Mouse (Mus musculus) hindbrain, postnatal 0 days (tissue): ENCODE data around the gene Gm20388. TPM values are rescaled to one million over a fixed set of nuclear protein-coding genes. Genes with fewer than 3 reads are reported as not detected.

Experiments
- ATAC-seq: fragments of 200-750 bp; cut with Nextera tagmentation; 2 replicates; pipeline ENCODE4 v1.8.0; 2017; ENCODE audit warnings: mild to moderate bottlenecking, moderate TSS enrichment, moderate library complexity
- DNase-seq: peaks from one replicate; pipeline ENCODE4 v3.0.0-alpha.2; 2015; ENCODE audit warnings: low spot score
- H3K27ac ChIP-seq: fragments of 300-500 bp; sonication (generic); 2 replicates; pipeline ENCODE4 v1.5.1; 2014; ENCODE audit warnings: mild to moderate bottlenecking
- H3K27me3 ChIP-seq: fragments of 300-500 bp; sonication (generic); 2 replicates; pipeline ENCODE4 v1.6.1; 2014; ENCODE audit warnings: low read length, mixed read lengths; ENCODE audit not compliant: insufficient read depth
- H3K36me3 ChIP-seq: fragments of 300-500 bp; sonication (generic); 2 replicates; pipeline ENCODE4 v1.6.1; 2014; ENCODE audit warnings: low read length, mixed read lengths; ENCODE audit not compliant: insufficient read depth
- H3K4me1 ChIP-seq: fragments of 300-500 bp; sonication (generic); 2 replicates; pipeline ENCODE4 v1.6.1; 2014; ENCODE audit warnings: antibody characterized with exemption, low read length, mixed read lengths; ENCODE audit not compliant: insufficient read depth
- H3K4me2 ChIP-seq: fragments of 300-500 bp; sonication (generic); 2 replicates; pipeline ENCODE4 v1.6.1; 2014; ENCODE audit warnings: low read depth, mild to moderate bottlenecking, low read length, moderate library complexity, mixed read lengths
- H3K4me3 ChIP-seq: fragments of 300-500 bp; sonication (generic); 2 replicates; pipeline ENCODE4 v1.5.1; 2014; ENCODE audit warnings: low read length
- H3K9ac ChIP-seq: fragments of 300-500 bp; sonication (generic); replicated peaks from 2 replicates; pipeline ENCODE4 v1.6.1; 2014; ENCODE audit warnings: mild to moderate bottlenecking, low read length, moderate library complexity, mixed read lengths
- H3K9me3 ChIP-seq: fragments of 300-500 bp; sonication (generic); 2 replicates; pipeline ENCODE4 v1.6.1; 2016; ENCODE audit warnings: low read length, mixed read lengths
- CTCF ChIP-seq: IDR thresholded peaks from 2 replicates; pipeline ENCODE4 v1.5.1; 2016; ENCODE audit warnings: antibody characterized with exemption, control low read depth, low read depth
- whole genome bisulfite sequencing: fragments of 180-500 bp; shearing (Covaris S2); extraction: QIAGEN DNeasy Blood & Tissue Kit; methylation state at CpG from one replicate; pipeline ENCODE4 v1.1.7; 2014; 5-methylcytosine and 5-hydroxymethylcytosine counted together
- polyA plus RNA-seq: library from polyadenylated mRNA; unstranded; fragments of >200 nt; fragmentation: Nextera tagmentation; extraction: Ambion mirVana; gene quantifications from 2 replicates; pipeline ENCODE4 v1.2.1, GENCODE M21; 2015
- total RNA-seq: library from RNA; depleted of rRNA; stranded (reverse); fragments of >200 nt; gene quantifications from 2 replicates; pipeline ENCODE4 v1.2.3, GENCODE M21; 2014

The Gm20388 gene
- total and polyA plus RNA-seq, 2 experiments from 2014 or later, result 71.3 TPM; not detected in 1

DNA sequence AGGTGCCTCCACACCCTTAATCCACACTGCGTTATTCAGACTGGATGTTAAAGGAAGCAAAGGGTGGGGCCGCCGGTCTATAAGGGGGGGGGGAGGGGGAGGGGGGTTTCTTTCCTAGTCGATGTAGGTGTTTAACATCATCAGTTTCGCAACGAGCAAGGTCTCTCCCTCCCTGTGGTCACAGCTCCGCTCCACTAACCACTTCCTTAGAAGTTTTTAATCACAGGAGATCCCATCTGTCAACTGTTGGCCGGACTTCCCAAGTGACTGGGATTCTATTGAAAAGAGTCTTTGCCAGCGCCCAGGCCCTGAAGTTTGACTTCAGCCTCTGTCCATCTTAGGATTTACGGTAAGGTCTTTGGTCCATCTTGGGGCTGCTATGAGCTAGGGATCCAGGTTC lies 1303.0 kb downstream of the Gm20388 start:
- DNase-seq (no peak), ATAC-seq (no peak)
- 49% methylated on average over 10 of the region's 10 CpGs for WGBS
- H3K36me3 ChIP-seq, result no peaks in the 10 kb centered on the region
- H3K4me3 ChIP-seq, result no peak overlapping the region
- H3K27ac ChIP-seq, result no peak overlapping the region
- no peak overlapping the region for H3K4me2 ChIP-seq
- no peaks in the 10 kb centered on the region for H3K27me3 ChIP-seq
- TF ChIP-seq CTCF, result no peak
- H3K9ac ChIP-seq, result no peak overlapping the region
- H3K4me1 ChIP-seq, result 0 out of 2 replicates have a peak, but pooled peaks cover 4% of the 10 kb centered on the region
- H3K9me3 ChIP-seq, result no peaks in the 10 kb centered on the region

GRCm38 (mm10) chr8:121214975-121215374 lies 1304.3 kb downstream of the Gm20388 start:
- ATAC-seq (no peak), DNase-seq (no peak)
- no peak overlapping the region for H3K9ac ChIP-seq
- peak; percentile 44 for TF ChIP-seq CTCF
- 0 out of 2 replicates have a peak, but pooled peaks cover 4% of the 10 kb centered on the region for H3K4me1 ChIP-seq
- no peak overlapping the region for H3K4me2 ChIP-seq
- no peaks in the 10 kb centered on the region for H3K27me3 ChIP-seq
- no peaks in the 10 kb centered on the region for H3K9me3 ChIP-seq
- no peak overlapping the region for H3K27ac ChIP-seq
- WGBS, result 81% methylated on average over 10 of the region's 10 CpGs
- no peaks in the 10 kb centered on the region for H3K36me3 ChIP-seq
- H3K4me3 ChIP-seq, result no peak overlapping the region

DNA sequence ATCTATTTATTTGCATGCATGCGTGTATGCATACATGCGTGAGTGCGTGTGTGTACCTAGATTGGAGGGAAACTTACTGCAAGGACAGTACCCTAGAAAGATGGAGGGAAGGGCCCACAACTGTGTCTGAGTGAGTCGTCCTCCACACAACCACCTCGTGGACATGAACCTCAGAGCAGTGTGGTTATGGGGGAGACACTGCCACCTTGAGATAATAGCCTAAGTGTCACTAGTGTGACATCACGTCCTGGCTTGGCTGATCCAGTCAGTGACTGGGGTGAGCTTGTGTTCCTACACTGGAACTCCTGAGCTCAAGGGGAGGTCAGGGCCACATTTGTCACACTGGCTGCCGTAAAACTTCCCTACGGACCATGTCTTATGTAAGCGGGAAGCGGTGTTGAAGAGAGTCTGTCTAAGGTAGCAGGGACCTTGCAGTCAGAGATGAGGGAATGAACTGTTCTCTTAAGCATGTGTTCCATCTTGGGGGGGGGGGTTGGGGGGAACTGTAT lies 1305.9 kb downstream of the Gm20388 start:
- Histone ChIP-seq H3K27me3 (no peaks in the 10 kb centered on the region), H3K4me1 (0 out of 2 replicates have a peak, but pooled peaks cover 4% of the 10 kb centered on the region), H3K36me3 (no peaks in the 10 kb centered on the region), H3K4me2 (no peak overlapping the region), H3K9me3 (no peaks in the 10 kb centered on the region), H3K27ac (no peak overlapping the region), H3K9ac (no peak overlapping the region), H3K4me3 (no peak overlapping the region)
- no peak for TF ChIP-seq CTCF
- 92% methylated on average over 10 of the region's 10 CpGs for WGBS
- DNase-seq (no peak), ATAC-seq (no peak)

DNA sequence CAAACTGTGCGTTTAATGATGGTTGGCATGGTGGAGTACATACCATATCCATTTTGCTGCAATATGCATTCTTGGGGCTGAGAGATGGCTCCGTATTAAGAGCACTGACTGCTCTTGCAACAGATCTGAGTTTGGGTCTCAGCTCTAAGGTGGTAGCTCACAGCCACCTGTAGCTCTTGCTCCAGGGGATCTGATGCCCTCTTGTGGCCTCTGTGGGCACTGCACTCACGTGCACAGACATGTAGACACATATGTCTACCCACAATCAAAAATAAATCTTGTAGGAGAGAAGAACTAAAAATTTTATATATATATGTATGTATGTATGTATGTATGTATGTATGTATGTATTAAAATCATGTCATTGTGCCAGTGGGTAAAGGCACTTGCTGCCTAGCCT lies 1307.8 kb downstream of the Gm20388 start:
- no peak for ATAC-seq
- no peak overlapping the region for H3K4me3 ChIP-seq
- H3K4me2 ChIP-seq, result no peak overlapping the region
- no peaks in the 10 kb centered on the region for H3K9me3 ChIP-seq
- H3K4me1 ChIP-seq, result no peaks in the 10 kb centered on the region
- DNase-seq, result no peak
- no peaks in the 10 kb centered on the region for H3K36me3 ChIP-seq
- H3K27ac ChIP-seq, result no peak overlapping the region
- WGBS, result 93% methylated on average over 3 of the region's 3 CpGs
- TF ChIP-seq CTCF, result peak; percentile 47
- H3K9ac ChIP-seq, result no peak overlapping the region
- H3K27me3 ChIP-seq, result no peaks in the 10 kb centered on the region

DNA sequence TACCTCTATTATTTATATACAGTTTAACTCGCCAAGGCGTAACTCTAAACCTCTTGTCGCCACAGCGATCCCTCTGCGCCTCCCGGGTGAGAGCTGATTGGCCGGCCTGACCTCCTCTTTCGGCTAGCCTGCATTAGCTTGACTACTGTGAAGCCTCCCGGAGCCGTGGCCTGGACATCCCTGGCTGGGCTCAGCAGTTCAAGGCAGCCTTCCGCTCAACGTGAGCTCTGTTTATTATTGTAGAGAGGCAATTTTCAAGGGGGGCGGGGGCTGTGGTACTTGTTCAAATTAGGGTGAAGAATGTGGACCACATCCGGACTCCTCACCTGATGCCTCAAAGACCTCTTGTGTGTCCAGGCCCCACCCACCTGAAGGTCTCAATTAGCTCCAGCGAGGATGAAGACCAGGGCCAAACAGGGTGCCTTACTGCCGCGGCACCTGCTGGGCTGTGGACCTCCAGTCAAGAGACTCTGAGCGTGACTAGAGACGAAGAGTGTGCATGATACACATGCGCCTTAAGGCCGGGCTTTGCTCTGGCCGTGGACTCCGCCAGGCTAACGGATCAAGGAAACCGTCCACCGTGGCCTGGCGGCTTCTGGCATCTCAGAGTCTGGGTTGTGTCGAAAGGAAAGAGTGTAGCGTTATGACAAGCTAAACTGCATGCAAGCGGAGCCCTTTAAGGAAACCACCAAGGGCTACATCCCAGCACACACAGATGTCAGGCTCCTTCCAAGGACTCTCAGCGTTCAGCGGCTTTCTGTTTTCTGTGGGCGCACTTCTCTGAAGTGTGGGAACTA lies 1309.7 kb downstream of the Gm20388 start:
- Histone ChIP-seq H3K4me1 (no peaks in the 10 kb centered on the region), H3K4me3 (no peak overlapping the region), H3K27me3 (no peaks in the 10 kb centered on the region), H3K27ac (no peak overlapping the region), H3K9ac (no peak overlapping the region), H3K9me3 (no peaks in the 10 kb centered on the region), H3K4me2 (no peak overlapping the region), H3K36me3 (no peaks in the 10 kb centered on the region)
- DNase-seq, result no peak
- TF ChIP-seq CTCF, result no peak
- WGBS, result 52% methylated on average over 33 of the region's 33 CpGs
- ATAC-seq, result no peak

- ATAC-seq (no peak), DNase-seq (no peak)
- Histone ChIP-seq H3K4me2 (no peak overlapping the region), H3K4me1 (no peaks in the 10 kb centered on the region), H3K4me3 (no peak overlapping the region), H3K36me3 (no peaks in the 10 kb centered on the region), H3K9ac (no peak overlapping the region), H3K27me3 (no peaks in the 10 kb centered on the region), H3K27ac (no peak overlapping the region), H3K9me3 (no peaks in the 10 kb centered on the region)
- WGBS, result 69% methylated on average over 8 of the region's 8 CpGs
- no peak for TF ChIP-seq CTCF
Measured at GRCm38 (mm10) chr8:121224709-121225108, 1314.1 kb downstream of the Gm20388 start.

DNA sequence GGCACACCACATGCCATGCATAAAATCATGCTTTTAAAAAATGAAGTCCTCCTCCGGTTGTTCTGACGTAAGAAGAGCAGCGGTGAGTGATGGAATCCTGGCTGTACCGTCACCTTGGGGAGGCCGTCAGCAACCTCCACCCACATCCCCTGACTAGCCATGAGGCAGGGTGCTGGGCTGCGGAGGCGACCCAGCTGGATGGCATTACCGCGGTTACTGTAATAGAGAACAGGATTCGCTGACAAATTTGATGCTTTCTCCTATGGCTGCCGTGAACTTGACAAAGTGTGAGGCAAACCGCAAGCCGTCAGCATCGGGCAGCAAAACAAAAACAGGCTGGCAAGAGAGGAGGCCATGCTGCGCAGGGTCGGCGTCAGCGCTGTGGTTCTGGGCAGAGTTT lies 1317.1 kb downstream of the Gm20388 start:
- TF ChIP-seq CTCF, result no peak

More for the DNA sequence above, 1317.1 kb downstream of the Gm20388 start:
- Histone ChIP-seq H3K27ac (no peak overlapping the region), H3K27me3 (no peaks in the 10 kb centered on the region), H3K9me3 (no peaks in the 10 kb centered on the region), H3K4me3 (no peak overlapping the region), H3K4me1 (no peaks in the 10 kb centered on the region), H3K4me2 (no peak overlapping the region), H3K9ac (no peak overlapping the region), H3K36me3 (no peaks in the 10 kb centered on the region)
- ATAC-seq (no peak), DNase-seq (no peak)
- WGBS, result 56% methylated on average over 18 of the region's 18 CpGs
